Mouse (Mus musculus) lung, adult 2 months (tissue): ENCODE results near the gene Mecom. TPM values are rescaled to one million over a fixed set of nuclear protein-coding genes. Genes with fewer than 3 reads are reported as not detected.
A peak's percentile ranks its signal among the peaks of the same experiment; 100 is the strongest.

Source experiments
- DNase-seq: peaks from one replicate; pipeline ENCODE4 v3.0.0; 2022
- H3K4me1 ChIP-seq: fragments of 200-500 bp; 2 replicates; pipeline ENCODE4 v1.6.1; 2011; ENCODE audit warnings: low read length; ENCODE audit not compliant: control insufficient read depth, insufficient read depth
- H3K4me3 ChIP-seq: fragments of 200-500 bp; replicated peaks from 2 replicates; pipeline ENCODE3; 2011; ENCODE audit warnings: low read depth, mild to moderate bottlenecking, control low read depth, low read length; ENCODE audit errors: extremely low read depth
- CTCF ChIP-seq: fragments of 200-500 bp; IDR thresholded peaks from 2 replicates; pipeline ENCODE4 v1.5.1; 2011; ENCODE audit warnings: mild to moderate bottlenecking, low read length, control low read depth; ENCODE audit not compliant: insufficient read depth
- POLR2A ChIP-seq: fragments of 200-500 bp; IDR thresholded peaks from 2 replicates; pipeline ENCODE4 v1.6.1; 2011; ENCODE audit warnings: low read depth, mild to moderate bottlenecking, control low read depth, low read length, borderline replicate concordance; ENCODE audit errors: extremely low read depth
- WGBS: fragments of 180-500 bp; shearing (Covaris S2); methylation state at CpG from one replicate; pipeline ENCODE4 v1.1.7; 2018; 5-methylcytosine and 5-hydroxymethylcytosine counted together
- polyA plus RNA-seq: library from polyadenylated mRNA; depleted of rRNA; stranded (reverse); fragments of >200 nt; gene quantifications from 2 replicates; pipeline ENCODE4 v1.2.3, GENCODE M21; 2012

Mecom gene
- polyA plus RNA-seq, 1 experiment = 16.0 TPM

- WGBS = 37% methylated on average over 12 of the region's 12 CpGs
- no peak for DNase-seq
- no peaks in the 10 kb centered on the region for H3K4me1 ChIP-seq
- TF ChIP-seq CTCF (no peak), POLR2A (no peak)
- H3K4me3 ChIP-seq = no peak overlapping the region
Measured at GRCm38 (mm10) chr3:30018202-30018601, 529.6 kb downstream of the Mecom start.

DNA sequence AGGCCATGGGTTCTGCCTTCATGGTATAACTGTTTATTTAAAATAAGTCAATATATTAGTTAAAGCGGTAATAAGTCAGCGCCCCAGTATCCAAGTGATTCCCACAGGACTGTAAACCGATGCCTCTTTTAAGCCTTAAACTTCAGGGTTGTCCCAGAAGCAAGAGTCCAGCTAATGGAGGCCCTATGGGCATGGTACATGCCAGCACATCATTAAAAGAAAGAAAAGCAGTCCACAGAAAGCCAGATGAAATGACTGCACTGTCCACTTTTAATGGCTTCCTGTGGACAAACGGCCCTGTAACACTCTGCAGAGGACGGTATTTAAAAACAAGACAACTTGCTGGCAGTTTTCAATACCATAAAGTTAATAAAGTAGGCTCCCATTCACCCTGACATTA is 531.0 kb downstream of the Mecom start:
- no peaks in the 10 kb centered on the region for H3K4me1 ChIP-seq
- no peak for DNase-seq
- no peak overlapping the region for H3K4me3 ChIP-seq
- TF ChIP-seq CTCF (no peak), POLR2A (no peak)
- 84% methylated on average over 5 of the region's 5 CpGs for WGBS

- H3K4me1 ChIP-seq = no peaks in the 10 kb centered on the region
- WGBS = 13% methylated on average over 10 of the region's 10 CpGs
- H3K4me3 ChIP-seq = no peak overlapping the region
- DNase-seq = peak; percentile 79
- TF ChIP-seq POLR2A (no peak), CTCF (peak; percentile 84)
Measured at GRCm38 (mm10) chr3:30014962-30015660, 532.7 kb downstream of the Mecom start.

GRCm38 (mm10) chr3:30014279-30014678 is 533.5 kb downstream of the Mecom start:
- peaks cover 3% of the 10 kb centered on the region for H3K4me1 ChIP-seq
- 69% methylated on average over 1 of the region's 1 CpGs for WGBS
- no peak overlapping the region for H3K4me3 ChIP-seq
- TF ChIP-seq POLR2A = no peak
- no peak for TF ChIP-seq CTCF
- peak; percentile 16 for DNase-seq

- DNase-seq = no peak
- TF ChIP-seq CTCF (no peak), POLR2A (no peak)
- peak overlapping the region; percentile 78 for H3K4me3 ChIP-seq
- whole genome bisulfite sequencing = 45% methylated on average over 1 of the region's 1 CpGs
- H3K4me1 ChIP-seq = peaks cover 3% of the 10 kb centered on the region
Measured at GRCm38 (mm10) chr3:30013416-30013815, 534.4 kb downstream of the Mecom start.

DNA sequence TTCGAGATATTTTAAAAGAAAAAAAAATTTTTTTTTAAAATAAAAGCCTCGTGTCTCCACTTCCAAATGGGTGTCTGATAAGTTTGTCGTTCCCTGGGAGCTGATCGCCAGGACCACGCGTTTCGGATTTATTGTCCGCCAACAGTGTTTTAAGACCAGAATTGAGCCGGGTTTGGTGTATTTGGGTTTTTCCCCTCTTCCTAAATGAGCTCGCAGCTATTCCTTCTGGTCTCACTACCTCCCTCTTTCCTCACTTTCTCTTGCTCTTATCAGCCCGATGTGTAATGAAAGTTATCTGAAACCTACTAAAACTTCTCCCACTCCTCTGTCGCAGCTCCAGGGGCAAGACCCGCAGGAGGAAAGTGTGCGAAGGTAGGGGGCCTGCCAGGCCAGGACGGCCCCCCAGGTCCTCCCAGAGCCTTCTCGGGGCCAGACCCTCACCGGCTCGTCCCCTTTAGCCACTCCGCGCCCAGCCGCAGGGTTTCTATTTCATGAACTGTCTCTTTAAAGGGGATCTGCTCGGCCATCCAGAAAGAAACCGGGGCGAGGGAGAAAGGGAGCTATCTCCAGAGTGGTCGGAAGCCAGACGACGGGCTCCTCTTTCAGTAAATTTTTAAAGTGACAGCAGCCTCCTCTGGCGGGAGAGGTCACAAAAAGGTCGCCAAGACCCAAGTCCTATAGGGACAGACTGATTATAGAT is 535.0 kb downstream of the Mecom start:
- 0 out of 2 replicates have a peak, but pooled peaks have one; percentile 4 for TF ChIP-seq POLR2A
- no peak for TF ChIP-seq CTCF
- peak overlapping the region; percentile 78 for H3K4me3 ChIP-seq
- DNase-seq = peak; percentile 70
- peaks cover 3% of the 10 kb centered on the region for H3K4me1 ChIP-seq
- WGBS = under 1% methylated on average over 29 of the region's 29 CpGs

GRCm38 (mm10) chr3:30012150-30012549 is 535.7 kb downstream of the Mecom start:
- WGBS = under 1% methylated on average over 27 of the region's 27 CpGs
- H3K4me3 ChIP-seq = peak overlapping the region; percentile 65
- TF ChIP-seq CTCF = no peak
- peak; percentile 14; the same call in 1 of the 2 replicates for TF ChIP-seq POLR2A
- peaks cover 3% of the 10 kb centered on the region for H3K4me1 ChIP-seq
- peak; percentile 75 for DNase-seq

GRCm38 (mm10) chr3:30011712-30012111 is 536.1 kb downstream of the Mecom start:
- peak overlapping the region; percentile 65 for H3K4me3 ChIP-seq
- 26% methylated on average over 6 of the region's 6 CpGs for WGBS
- peaks cover 3% of the 10 kb centered on the region for H3K4me1 ChIP-seq
- TF ChIP-seq POLR2A (no peak), CTCF (no peak)
- DNase-seq = peak; percentile 33

DNA sequence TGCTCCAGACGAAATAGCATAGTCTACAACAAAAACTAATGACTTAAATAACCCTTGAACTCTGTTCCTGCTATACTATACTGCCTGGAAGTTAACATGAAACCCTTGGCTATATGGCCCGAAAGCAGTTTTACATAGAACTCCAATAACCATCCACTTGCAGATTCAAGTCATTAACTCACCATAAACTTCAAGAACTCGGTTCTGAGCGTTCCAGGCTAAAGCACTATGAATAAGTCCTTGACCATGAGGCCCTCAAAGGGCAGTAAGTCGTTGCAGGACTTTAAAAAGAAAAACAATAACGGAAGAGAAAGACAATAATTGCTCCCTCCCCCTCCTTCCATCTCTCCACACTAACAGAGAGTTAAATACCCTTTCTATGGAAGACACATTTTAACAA is 536.9 kb downstream of the Mecom start:
- TF ChIP-seq POLR2A (no peak), CTCF (no peak)
- H3K4me3 ChIP-seq = peak overlapping the region; percentile 41

More for the DNA sequence above, 536.9 kb downstream of the Mecom start:
- DNase-seq = no peak
- WGBS = 37% methylated on average over 6 of the region's 6 CpGs
- peaks cover 7% of the 10 kb centered on the region for H3K4me1 ChIP-seq
